Mouse (Mus musculus) lung, adult 2 months (tissue): ENCODE results near the gene Gemin8.

ENCODE experiments used
- CTCF ChIP-seq: fragments of 200-500 bp; IDR thresholded peaks from 2 replicates; pipeline ENCODE4 v1.5.1; 2011; ENCODE audit warnings: mild to moderate bottlenecking, low read length, control low read depth; ENCODE audit not compliant: insufficient read depth
- POLR2A ChIP-seq: fragments of 200-500 bp; IDR thresholded peaks from 2 replicates; pipeline ENCODE4 v1.6.1; 2011; ENCODE audit warnings: low read depth, mild to moderate bottlenecking, control low read depth, low read length, borderline replicate concordance; ENCODE audit errors: extremely low read depth

GRCm38 (mm10) chrX:166173796-166174195, 3.5 kb downstream of the Gemin8 start:
- TF ChIP-seq CTCF: no peak
- TF ChIP-seq POLR2A: no peak
